Comparison of ENCODE assay signal across 12 mouse cellular contexts in genomic region chr2:115579976-115580375, GRCm38 (mm10). TPM values are rescaled to one million over a fixed set of nuclear protein-coding genes. Genes with fewer than 3 reads are reported as not detected.
A peak's percentile ranks its signal among the peaks of the same experiment; 100 is the strongest.
DNase-seq lines count a peak whose midpoint lies in the region; ATAC-seq and TF ChIP-seq lines count a peak whose summit lies in the region.
"Had no signal": no experiment of that assay in that cellular context is flagged by ENCODE, and none has a peak within 500 bp of the region (broad histone marks: within the 10 kb centered on the region; RNA-seq: fewer than 3 reads in every experiment).

No protein-coding gene starts in this region.

- peaks cover 15% of the 10 kb centered on the region for H3K4me1 ChIP-seq in heart, embryonic 15.5 days (replicated peaks)
- H3K4me1 ChIP-seq in lung, embryonic 16.5 days (replicated peaks; ENCODE audit: control insufficient read depth, insufficient read depth, low read length): peaks cover 12% of the 10 kb centered on the region
- H3K4me1 ChIP-seq in limb, embryonic 14.5 days (ENCODE audit: control insufficient read depth, insufficient read depth, low read length): peaks cover 17% of the 10 kb centered on the region

- DNase-seq in heart, adult 18-20 months: no peak
- no peak for DNase-seq in lung, postnatal 4 days
- peak; percentile 70 for DNase-seq in embryo, embryonic 10.5 days (ENCODE audit: low spot score)
- no peak for DNase-seq in limb, embryonic 14.5 days (ENCODE audit: low spot score)
- no peak for DNase-seq in left cerebral cortex, postnatal 4 days
- DNase-seq in urinary bladder, adult 18-20 months (ENCODE audit: low spot score in 2 of 2): no peak
- DNase-seq: cerebellum, postnatal 36 days; kidney, adult 8-10 months had no signal

- H3K4me3 ChIP-seq in heart, embryonic 15.5 days: no peak overlapping the region
- H3K4me3 ChIP-seq in lung, embryonic 16.5 days (ENCODE audit: low read length): no peak overlapping the region
- H3K4me3 ChIP-seq in limb, embryonic 14.5 days (replicated peaks; ENCODE audit: low read length): 0 out of 2 replicates have a peak overlapping the region, but pooled peaks have one; percentile 20

- H3K27me3 ChIP-seq in heart, embryonic 15.5 days: no peaks in the 10 kb centered on the region
- H3K27me3 ChIP-seq in lung, embryonic 16.5 days (ENCODE audit: control insufficient read depth, insufficient read depth, low read depth, low read length): no peaks in the 10 kb centered on the region
- H3K27me3 ChIP-seq in limb, embryonic 14.5 days (ENCODE audit: control insufficient read depth, insufficient read depth, low read length): no peaks in the 10 kb centered on the region
- H3K27me3 ChIP-seq: CH12.LX had no signal

- H3K4me2 ChIP-seq in heart, embryonic 15.5 days: peak overlapping the region; percentile 47; the same call in 1 of the 2 replicates
- peak overlapping the region; percentile 49; the same call in 1 of the 2 replicates for H3K4me2 ChIP-seq in lung, embryonic 16.5 days (ENCODE audit: low read depth, low read length)
- H3K4me2 ChIP-seq in limb, embryonic 14.5 days (replicated peaks; ENCODE audit: low read depth, low read length, severe bottlenecking): peak overlapping the region; percentile 44

- H3K27ac ChIP-seq in heart, embryonic 15.5 days: no peak overlapping the region
- no peak overlapping the region for H3K27ac ChIP-seq in lung, embryonic 16.5 days (ENCODE audit: low read length)
- H3K27ac ChIP-seq in limb, embryonic 14.5 days (replicated peaks; ENCODE audit: low read depth, low read length): no peak overlapping the region

- no peak for TF ChIP-seq POLR2A in limb, embryonic 14.5 days (IDR thresholded peaks at IDR 0.05; ENCODE audit: borderline replicate concordance, extremely low read depth, insufficient read depth, insufficient read length)

- H3K9me3 ChIP-seq in heart, embryonic 15.5 days (replicated peaks): no peaks in the 10 kb centered on the region
- H3K9me3 ChIP-seq in lung, embryonic 16.5 days (ENCODE audit: control insufficient read depth, low read length): no peaks in the 10 kb centered on the region
- no peaks in the 10 kb centered on the region for H3K9me3 ChIP-seq in limb, embryonic 14.5 days (ENCODE audit: control insufficient read depth, low read length)

- WGBS in heart, embryonic 15.5 days: 66% methylated on average over 6 of the region's 6 CpGs
- WGBS in lung, embryonic 16.5 days: 67% methylated on average over 6 of the region's 6 CpGs
- 28% methylated on average over 6 of the region's 6 CpGs for WGBS in limb, embryonic 14.5 days

- no peaks in the 10 kb centered on the region for H3K36me3 ChIP-seq in heart, embryonic 15.5 days
- no peaks in the 10 kb centered on the region for H3K36me3 ChIP-seq in lung, embryonic 16.5 days (ENCODE audit: control insufficient read depth, insufficient read depth, low read length)
- no peaks in the 10 kb centered on the region for H3K36me3 ChIP-seq in limb, embryonic 14.5 days (ENCODE audit: control insufficient read depth, insufficient read depth, low read length)

- no peak for ATAC-seq in heart, embryonic 15.5 days (replicated peaks; ENCODE audit: insufficient number of reproducible peaks, insufficient read depth, low FRiP score, low read depth)
- ATAC-seq in lung, embryonic 16.5 days (ENCODE audit: low read depth): no peak
- no peak for ATAC-seq in limb, embryonic 14.5 days (ENCODE audit: low FRiP score, low read depth)
- ATAC-seq: activated CD4-positive, CD25-positive, alpha-beta regulatory T cell, adult 4 months had no signal

- H3K9ac ChIP-seq in heart, embryonic 15.5 days: no peak overlapping the region
- no peak overlapping the region for H3K9ac ChIP-seq in lung, embryonic 16.5 days (ENCODE audit: low read length)
- H3K9ac ChIP-seq in limb, embryonic 14.5 days (ENCODE audit: low read depth, low read length, severe bottlenecking): no peak overlapping the region

- intact Hi-C loops in left cerebral cortex, postnatal 4 days (cut with DNase I): no loop called here

RNA-seq across cellular contexts. Expression of gene BC052040, which starts 1.5 kb away (rescaled TPM):
- polyA plus RNA-seq in heart, embryonic 15.5 days (2015; fragmentation: Nextera tagmentation; extraction: Ambion mirVana): 9.8 and 11.4 TPM in 2 replicates
- total RNA-seq in heart, adult 18-20 months (2021): 1 to 10 TPM; 3.0 to 4.0 TPM
- polyA plus RNA-seq in lung, embryonic 16.5 days (2015; fragmentation: Nextera tagmentation; extraction: Ambion mirVana): 11.1 and 12.6 TPM in 2 replicates
- 8.1 and 9.7 TPM in 2 replicates for polyA plus RNA-seq in limb, embryonic 14.5 days (2012; rRNA removed)
- polyA plus RNA-seq in limb, embryonic 14.5 days (2014; fragmentation: Nextera tagmentation; extraction: Ambion mirVana): 7.9 and 9.1 TPM in 2 replicates
- 10 to 100 TPM; 14.8 to 15.6 TPM for total RNA-seq in left cerebral cortex, postnatal 4 days (2021)
